Mouse (Mus musculus) stomach, embryonic 16.5 days (tissue): ENCODE results near the gene Srrm3. TPM values are rescaled to one million over a fixed set of nuclear protein-coding genes. Genes with fewer than 3 reads are reported as not detected.

Experiments
- ATAC-seq: fragments of 200-750 bp; cut with Nextera tagmentation; 2 replicates; pipeline ENCODE4 v1.8.0; 2017; ENCODE audit warnings: moderate number of reproducible peaks, moderate TSS enrichment; ENCODE audit not compliant: insufficient read depth, low FRiP score
- H3K27ac ChIP-seq: fragments of 300-500 bp; sonication (generic); 2 replicates; pipeline ENCODE4 v1.5.1; 2014; ENCODE audit warnings: low read length
- H3K27me3 ChIP-seq: fragments of 300-500 bp; sonication (generic); 2 replicates; pipeline ENCODE4 v1.6.1; 2014; ENCODE audit warnings: low read length, control low read depth, mixed read lengths; ENCODE audit not compliant: control insufficient read depth, insufficient read depth
- H3K36me3 ChIP-seq: fragments of 300-500 bp; sonication (generic); 2 replicates; pipeline ENCODE4 v1.6.1; 2014; ENCODE audit warnings: low read length; ENCODE audit not compliant: control insufficient read depth, insufficient read depth
- H3K4me1 ChIP-seq: fragments of 300-500 bp; sonication (generic); 2 replicates; pipeline ENCODE4 v1.6.1; 2014; ENCODE audit warnings: low read length, control low read depth, mixed read lengths; ENCODE audit not compliant: control insufficient read depth, insufficient read depth
- H3K4me2 ChIP-seq: fragments of 300-500 bp; sonication (generic); 2 replicates; pipeline ENCODE4 v1.6.1; 2014; ENCODE audit warnings: low read depth, low read length, mixed read lengths
- H3K4me3 ChIP-seq: fragments of 300-500 bp; sonication (generic); replicated peaks from 2 replicates; pipeline ENCODE4 v1.5.1; 2014; ENCODE audit warnings: mild to moderate bottlenecking, low read length
- H3K9ac ChIP-seq: fragments of 300-500 bp; sonication (generic); 2 replicates; pipeline ENCODE4 v1.6.1; 2014; ENCODE audit warnings: low read length
- H3K9me3 ChIP-seq: fragments of 300-500 bp; sonication (generic); replicated peaks from 2 replicates; pipeline ENCODE4 v1.6.1; 2016; ENCODE audit warnings: low read length, control low read depth; ENCODE audit not compliant: control insufficient read depth
- WGBS: fragments of 180-500 bp; shearing (Covaris S2); extraction: QIAGEN DNeasy Blood & Tissue Kit; methylation state at CpG from one replicate; pipeline ENCODE4 v1.1.7; 2014; 5-methylcytosine and 5-hydroxymethylcytosine counted together
- polyA plus RNA-seq: library from polyadenylated mRNA; unstranded; fragments of >200 nt; fragmentation: Nextera tagmentation; extraction: Ambion mirVana; gene quantifications from 2 replicates; pipeline ENCODE4 v1.2.1, GENCODE M21; 2015

Srrm3 gene
- polyA plus RNA-seq, 1 experiment from 2014 or later = 1.2 TPM

GRCm38 (mm10) chr5:135834769-135835491 is 28.2 kb downstream of the Srrm3 start:
- 1% methylated on average over 47 of the region's 47 CpGs for WGBS
- ATAC-seq = peak; percentile 92

GRCm38 (mm10) chr5:135835492-135835858 is 28.8 kb downstream of the Srrm3 start:
- H3K4me3 ChIP-seq = peak overlapping the region; percentile 51
- H3K4me1 ChIP-seq = peaks cover 6% of the 10 kb centered on the region
- WGBS = 3% methylated on average over 12 of the region's 12 CpGs
- no peaks in the 10 kb centered on the region for H3K36me3 ChIP-seq
- no peaks in the 10 kb centered on the region for H3K9me3 ChIP-seq
- no peak overlapping the region for H3K27ac ChIP-seq
- peak overlapping the region; percentile 63; the same call in 1 of the 2 replicates for H3K9ac ChIP-seq
- H3K27me3 ChIP-seq = peaks cover 10% of the 10 kb centered on the region
- no peak for ATAC-seq
- peak overlapping the region; percentile 92 for H3K4me2 ChIP-seq

More at GRCm38 (mm10) chr5:135834769-135835491, 28.2 kb downstream of the Srrm3 start:
- Histone ChIP-seq H3K9me3 (no peaks in the 10 kb centered on the region), H3K9ac (peak overlapping the region; percentile 63), H3K4me1 (peaks cover 6% of the 10 kb centered on the region), H3K27me3 (peaks cover 8% of the 10 kb centered on the region), H3K36me3 (no peaks in the 10 kb centered on the region), H3K4me2 (peak overlapping the region; percentile 92), H3K4me3 (peak overlapping the region; percentile 51), H3K27ac (no peak overlapping the region)

- Histone ChIP-seq H3K9me3 (no peaks in the 10 kb centered on the region), H3K4me1 (peaks cover 6% of the 10 kb centered on the region), H3K36me3 (no peaks in the 10 kb centered on the region), H3K9ac (no peak overlapping the region), H3K27me3 (peaks cover 10% of the 10 kb centered on the region), H3K27ac (no peak overlapping the region), H3K4me3 (peak overlapping the region; percentile 51; the same call in 1 of the 2 replicates), H3K4me2 (no peak overlapping the region)
- ATAC-seq = no peak
- 20% methylated on average over 12 of the region's 12 CpGs for WGBS
Observed at GRCm38 (mm10) chr5:135835981-135836380, 29.3 kb downstream of the Srrm3 start.

GRCm38 (mm10) chr5:135841651-135842050 is 35.0 kb downstream of the Srrm3 start:
- H3K36me3 ChIP-seq = no peaks in the 10 kb centered on the region
- no peak overlapping the region for H3K4me3 ChIP-seq
- ATAC-seq = no peak
- no peaks in the 10 kb centered on the region for H3K9me3 ChIP-seq
- WGBS = 71% methylated on average over 6 of the region's 6 CpGs
- H3K4me1 ChIP-seq = no peaks in the 10 kb centered on the region
- H3K27ac ChIP-seq = no peak overlapping the region
- H3K9ac ChIP-seq = no peak overlapping the region
- H3K4me2 ChIP-seq = no peak overlapping the region
- peaks cover 2% of the 10 kb centered on the region; the same call in 1 of the 2 replicates for H3K27me3 ChIP-seq

- Histone ChIP-seq H3K4me1 (no peaks in the 10 kb centered on the region), H3K4me2 (no peak overlapping the region), H3K9ac (no peak overlapping the region), H3K27ac (no peak overlapping the region), H3K4me3 (no peak overlapping the region), H3K9me3 (no peaks in the 10 kb centered on the region), H3K36me3 (no peaks in the 10 kb centered on the region), H3K27me3 (peaks cover 2% of the 10 kb centered on the region; the same call in 1 of the 2 replicates)
- no peak for ATAC-seq
- WGBS = 16% methylated on average over 5 of the region's 5 CpGs
Observed at GRCm38 (mm10) chr5:135843418-135843817, 36.7 kb downstream of the Srrm3 start.

- Histone ChIP-seq H3K9ac (no peak overlapping the region), H3K36me3 (no peaks in the 10 kb centered on the region), H3K4me1 (no peaks in the 10 kb centered on the region), H3K27ac (no peak overlapping the region), H3K4me2 (no peak overlapping the region), H3K9me3 (no peaks in the 10 kb centered on the region), H3K27me3 (0 out of 2 replicates have a peak, but pooled peaks cover 8% of the 10 kb centered on the region), H3K4me3 (no peak overlapping the region)
- no peak for ATAC-seq
- WGBS = 70% methylated on average over 13 of the region's 13 CpGs
Observed at GRCm38 (mm10) chr5:135845676-135846320, 39.1 kb downstream of the Srrm3 start.

- Histone ChIP-seq H3K9me3 (no peaks in the 10 kb centered on the region), H3K27ac (no peak overlapping the region), H3K4me1 (no peaks in the 10 kb centered on the region; the same call in 1 of the 2 replicates), H3K9ac (no peak overlapping the region), H3K4me2 (no peak overlapping the region), H3K4me3 (no peak overlapping the region), H3K27me3 (peaks cover 21% of the 10 kb centered on the region), H3K36me3 (no peaks in the 10 kb centered on the region)
- WGBS = 74% methylated on average over 4 of the region's 4 CpGs
- no peak for ATAC-seq
Observed at GRCm38 (mm10) chr5:135847460-135847859, 40.8 kb downstream of the Srrm3 start.

- H3K4me3 ChIP-seq = no peak overlapping the region
- H3K36me3 ChIP-seq = no peaks in the 10 kb centered on the region
- H3K27me3 ChIP-seq = peaks cover 24% of the 10 kb centered on the region
- H3K4me2 ChIP-seq = no peak overlapping the region
- no peak overlapping the region for H3K27ac ChIP-seq
- no peaks in the 10 kb centered on the region; the same call in 1 of the 2 replicates for H3K4me1 ChIP-seq
- no peak overlapping the region for H3K9ac ChIP-seq
- ATAC-seq = no peak
- WGBS = 83% methylated on average over 3 of the region's 3 CpGs
- H3K9me3 ChIP-seq = no peaks in the 10 kb centered on the region
Observed at GRCm38 (mm10) chr5:135847881-135848280, 41.2 kb downstream of the Srrm3 start.

GRCm38 (mm10) chr5:135851024-135851423 is 44.3 kb downstream of the Srrm3 start:
- peak; percentile 86; the same call in 1 of the 2 replicates for ATAC-seq
- Histone ChIP-seq H3K27ac (no peak overlapping the region), H3K9me3 (no peaks in the 10 kb centered on the region), H3K4me2 (no peak overlapping the region), H3K27me3 (peaks cover 39% of the 10 kb centered on the region), H3K4me3 (no peak overlapping the region), H3K9ac (no peak overlapping the region), H3K36me3 (no peaks in the 10 kb centered on the region), H3K4me1 (no peaks in the 10 kb centered on the region; the same call in 1 of the 2 replicates)
- WGBS = under 1% methylated on average over 15 of the region's 15 CpGs
